Mouse (Mus musculus): ENCODE measurements around the gene Impg2. TPM values are rescaled to one million over a fixed set of nuclear protein-coding genes. Genes with fewer than 3 reads are reported as not detected.

The Impg2 gene
- polyA plus RNA-seq, 1 experiment, result 0.74 TPM

DNA sequence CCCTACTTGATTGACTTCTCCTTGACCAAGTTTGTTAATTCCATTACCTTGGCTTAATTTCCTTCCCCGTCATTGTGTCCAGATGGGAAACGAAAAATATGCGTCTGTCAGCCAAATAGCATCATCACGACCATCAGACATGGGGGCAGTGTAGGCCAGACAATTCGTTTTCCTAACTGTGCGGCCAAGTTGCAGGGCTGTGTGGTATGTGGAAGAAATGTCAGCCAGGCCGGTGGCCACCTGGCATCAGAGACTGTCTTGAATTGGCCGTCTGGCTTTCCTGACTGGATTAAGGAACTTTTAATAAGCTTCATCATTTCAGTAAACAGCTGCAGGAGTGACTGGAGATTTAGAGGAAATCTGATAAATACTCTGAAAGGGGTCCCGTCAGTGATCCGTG lies 28.6 kb downstream of the Impg2 start:
- H3K4me3 ChIP-seq (ENCODE audit: insufficient read depth, low read length), result no peak overlapping the region
- TF ChIP-seq CTCF (IDR thresholded peaks at IDR 0.05; ENCODE audit: borderline replicate concordance, insufficient read depth, low read length) (no peak), POLR2A (IDR thresholded peaks at IDR 0.05; ENCODE audit: low read depth, low read length) (no peak)
- no peak overlapping the region for H3K27ac ChIP-seq (ENCODE audit: insufficient read depth, low read length)
- no peaks in the 10 kb centered on the region for H3K4me1 ChIP-seq (ENCODE audit: control insufficient read depth, insufficient read depth, low read length)

- Histone ChIP-seq H3K4me3 (ENCODE audit: insufficient read depth, low read length) (no peak overlapping the region), H3K4me1 (ENCODE audit: control insufficient read depth, insufficient read depth, low read length) (no peaks in the 10 kb centered on the region), H3K27ac (ENCODE audit: insufficient read depth, low read length) (peak overlapping the region; percentile 92)
- TF ChIP-seq CTCF (IDR thresholded peaks at IDR 0.05; ENCODE audit: borderline replicate concordance, insufficient read depth, low read length) (no peak), POLR2A (IDR thresholded peaks at IDR 0.05; ENCODE audit: low read depth, low read length) (no peak)
These were observed 41.9 kb downstream of the Impg2 start for GRCm38 (mm10) chr16:56246031-56246430.

DNA sequence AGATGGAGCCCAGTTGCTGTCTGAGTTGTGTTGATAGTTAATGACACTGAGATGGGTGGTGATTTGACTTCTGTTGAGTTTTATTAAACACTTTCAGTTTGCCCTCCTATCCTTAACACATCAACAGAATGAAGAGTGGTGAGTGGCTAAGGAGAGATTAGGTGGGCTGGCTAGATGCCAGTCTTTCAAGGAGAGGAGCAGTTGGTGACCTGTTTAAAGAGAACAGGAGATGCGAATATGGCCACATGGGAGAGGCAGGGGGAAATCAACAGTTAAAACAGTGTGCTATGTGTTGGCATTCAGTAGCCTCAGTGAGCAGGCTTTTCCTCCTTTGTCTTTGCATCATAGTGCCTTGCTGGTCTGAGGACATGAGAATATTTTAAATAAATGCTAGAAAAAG lies 69.8 kb downstream of the Impg2 start:
- no peak overlapping the region for H3K4me3 ChIP-seq (ENCODE audit: insufficient read depth, low read length)
- no peak for TF ChIP-seq CTCF (IDR thresholded peaks at IDR 0.05; ENCODE audit: borderline replicate concordance, insufficient read depth, low read length)
- TF ChIP-seq POLR2A (IDR thresholded peaks at IDR 0.05; ENCODE audit: low read depth, low read length), result no peak
- H3K27ac ChIP-seq (ENCODE audit: insufficient read depth, low read length), result no peak overlapping the region
- H3K4me1 ChIP-seq (ENCODE audit: control insufficient read depth, insufficient read depth, low read length), result no peaks in the 10 kb centered on the region

DNA sequence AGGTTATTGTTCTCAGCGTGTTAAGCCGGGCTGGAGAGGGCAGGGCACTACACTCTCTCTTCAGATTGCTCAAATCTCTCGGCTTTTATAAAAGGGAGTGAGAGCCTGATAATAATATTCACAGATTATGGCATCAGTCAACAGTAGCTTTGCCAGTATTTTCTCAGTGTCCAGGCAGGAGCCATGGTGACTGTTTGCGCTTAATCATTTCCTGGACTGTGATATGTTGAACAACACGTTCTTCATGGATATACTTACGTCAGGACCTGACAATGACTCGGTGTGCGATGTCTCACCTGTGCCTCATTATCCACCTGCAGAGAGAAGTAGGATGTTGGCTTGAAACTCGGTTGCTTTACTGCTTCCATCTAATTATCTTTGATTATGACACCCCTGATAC lies 74.9 kb downstream of the Impg2 start:
- Histone ChIP-seq H3K27ac (ENCODE audit: insufficient read depth, low read length) (no peak overlapping the region), H3K4me3 (ENCODE audit: insufficient read depth, low read length) (no peak overlapping the region), H3K4me1 (ENCODE audit: control insufficient read depth, insufficient read depth, low read length) (no peaks in the 10 kb centered on the region)
- TF ChIP-seq CTCF (IDR thresholded peaks at IDR 0.05; ENCODE audit: borderline replicate concordance, insufficient read depth, low read length), result no peak
- TF ChIP-seq POLR2A (IDR thresholded peaks at IDR 0.05; ENCODE audit: low read depth, low read length), result no peak

- no peak overlapping the region for H3K27ac ChIP-seq (ENCODE audit: insufficient read depth, low read length)
- H3K4me1 ChIP-seq (ENCODE audit: control insufficient read depth, insufficient read depth, low read length), result no peaks in the 10 kb centered on the region
- TF ChIP-seq CTCF (IDR thresholded peaks at IDR 0.05; ENCODE audit: borderline replicate concordance, insufficient read depth, low read length) (no peak), POLR2A (IDR thresholded peaks at IDR 0.05; ENCODE audit: low read depth, low read length) (no peak)
- H3K4me3 ChIP-seq (ENCODE audit: insufficient read depth, low read length), result no peak overlapping the region
These were observed 75.6 kb downstream of the Impg2 start for GRCm38 (mm10) chr16:56279752-56280151.

- H3K4me1 ChIP-seq (ENCODE audit: control insufficient read depth, insufficient read depth, low read length), result no peaks in the 10 kb centered on the region
- no peak for TF ChIP-seq CTCF (IDR thresholded peaks at IDR 0.05; ENCODE audit: borderline replicate concordance, insufficient read depth, low read length)
- no peak for TF ChIP-seq POLR2A (IDR thresholded peaks at IDR 0.05; ENCODE audit: low read depth, low read length)
- no peak overlapping the region for H3K27ac ChIP-seq (ENCODE audit: insufficient read depth, low read length)
- H3K4me3 ChIP-seq (ENCODE audit: insufficient read depth, low read length), result no peak overlapping the region
These were observed 77.2 kb downstream of the Impg2 start for GRCm38 (mm10) chr16:56281336-56281735.

DNA sequence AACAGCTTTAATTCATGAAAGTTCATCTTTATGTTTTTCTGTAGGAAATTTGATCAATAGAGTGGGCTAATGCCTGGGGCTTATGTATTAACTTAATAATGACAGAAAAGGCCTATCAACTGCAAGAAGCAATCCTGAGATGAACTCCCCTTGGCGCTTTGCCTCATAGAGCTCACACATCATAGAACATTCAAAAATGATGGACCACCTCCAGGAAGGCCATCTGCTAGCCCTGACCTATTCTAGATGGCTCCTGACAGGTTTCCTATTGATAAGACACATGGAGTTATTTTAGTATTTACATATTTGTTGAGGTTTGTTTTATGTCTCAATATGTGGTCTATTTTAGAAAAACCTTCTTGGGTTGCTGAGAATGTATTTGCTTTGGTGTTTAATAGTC lies 79.2 kb downstream of the Impg2 start:
- H3K27ac ChIP-seq (ENCODE audit: insufficient read depth, low read length), result no peak overlapping the region
- no peak for TF ChIP-seq POLR2A (IDR thresholded peaks at IDR 0.05; ENCODE audit: low read depth, low read length)
- no peak overlapping the region for H3K4me3 ChIP-seq (ENCODE audit: insufficient read depth, low read length)
- H3K4me1 ChIP-seq (ENCODE audit: control insufficient read depth, insufficient read depth, low read length), result no peaks in the 10 kb centered on the region

DNA sequence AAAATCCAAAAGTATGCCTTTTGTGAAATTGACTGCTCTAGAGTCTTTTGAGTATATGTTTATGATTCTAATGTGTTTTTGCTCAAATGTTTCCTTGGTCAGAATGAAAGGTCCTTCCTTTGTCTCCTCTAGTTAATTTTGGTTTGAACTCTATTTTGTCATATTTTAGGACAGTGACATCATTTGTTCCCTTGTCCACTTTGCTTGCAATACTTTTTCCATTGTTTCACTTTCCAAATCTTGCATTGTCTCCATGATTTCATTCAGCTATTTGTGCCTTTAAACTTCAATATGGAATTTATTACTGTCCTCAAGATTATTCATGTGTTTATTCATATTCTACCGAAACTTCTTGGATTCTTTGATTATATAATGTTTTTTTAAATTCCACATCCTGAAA lies 79.8 kb downstream of the Impg2 start:
- Histone ChIP-seq H3K4me1 (ENCODE audit: control insufficient read depth, insufficient read depth, low read length) (no peaks in the 10 kb centered on the region), H3K4me3 (ENCODE audit: insufficient read depth, low read length) (no peak overlapping the region), H3K27ac (ENCODE audit: insufficient read depth, low read length) (no peak overlapping the region)
- no peak for TF ChIP-seq CTCF (IDR thresholded peaks at IDR 0.05; ENCODE audit: borderline replicate concordance, insufficient read depth, low read length)
- TF ChIP-seq POLR2A (IDR thresholded peaks at IDR 0.05; ENCODE audit: low read depth, low read length), result no peak

GRCm38 (mm10) chr16:56286076-56286475 lies 82.0 kb downstream of the Impg2 start:
- H3K4me3 ChIP-seq (ENCODE audit: insufficient read depth, low read length), result no peak overlapping the region
- TF ChIP-seq POLR2A (IDR thresholded peaks at IDR 0.05; ENCODE audit: low read depth, low read length), result no peak
- TF ChIP-seq CTCF (IDR thresholded peaks at IDR 0.05; ENCODE audit: borderline replicate concordance, insufficient read depth, low read length), result no peak

DNA sequence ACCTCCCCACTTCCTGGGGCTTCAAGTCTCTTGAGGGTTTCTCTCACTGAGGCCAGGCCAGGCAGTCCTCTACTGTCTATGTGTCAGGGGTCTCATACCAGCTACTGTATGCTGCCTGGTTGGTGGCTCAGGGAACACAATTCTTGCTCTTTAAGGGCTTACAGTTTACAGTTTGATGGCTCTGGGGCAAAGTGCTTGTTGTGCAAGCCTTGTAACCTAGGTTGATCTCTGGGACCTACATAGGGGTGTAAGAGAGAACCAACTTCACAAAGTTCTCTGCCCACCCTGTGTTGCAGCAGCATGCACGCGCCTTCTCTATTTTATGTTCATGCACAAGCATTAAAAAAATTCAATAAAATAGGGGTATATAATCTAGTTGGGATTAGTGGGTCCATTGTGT lies 82.9 kb downstream of the Impg2 start:
- Histone ChIP-seq H3K4me1 (ENCODE audit: control insufficient read depth, insufficient read depth, low read length) (no peaks in the 10 kb centered on the region), H3K27ac (ENCODE audit: insufficient read depth, low read length) (no peak overlapping the region), H3K4me3 (ENCODE audit: insufficient read depth, low read length) (no peak overlapping the region)
- TF ChIP-seq POLR2A (IDR thresholded peaks at IDR 0.05; ENCODE audit: low read depth, low read length) (no peak), CTCF (IDR thresholded peaks at IDR 0.05; ENCODE audit: borderline replicate concordance, insufficient read depth, low read length) (no peak)

More at GRCm38 (mm10) chr16:56286076-56286475, 82.0 kb downstream of the Impg2 start:
- H3K27ac ChIP-seq (ENCODE audit: insufficient read depth, low read length), result no peak overlapping the region
- H3K4me1 ChIP-seq (ENCODE audit: control insufficient read depth, insufficient read depth, low read length), result no peaks in the 10 kb centered on the region

DNA sequence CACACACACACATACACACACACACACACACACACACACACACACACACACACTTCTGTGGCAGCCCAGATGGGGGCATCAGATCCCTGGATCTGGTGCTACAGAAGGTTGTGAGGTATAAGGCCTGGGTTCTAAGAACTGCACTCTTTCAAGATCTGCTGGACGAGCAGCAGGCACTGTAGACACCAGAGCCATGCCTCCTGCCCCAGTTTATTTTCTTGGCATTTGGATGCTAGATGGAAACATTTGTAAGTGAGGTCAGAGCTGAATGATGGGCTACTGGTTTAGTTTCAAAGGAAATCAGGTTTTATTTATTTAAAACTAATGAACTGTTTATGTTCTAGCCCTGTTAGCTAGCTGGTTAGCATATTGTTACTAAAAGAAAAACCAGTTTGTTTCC lies 90.8 kb downstream of the Impg2 start:
- H3K4me1 ChIP-seq (ENCODE audit: control insufficient read depth, insufficient read depth, low read length), result no peaks in the 10 kb centered on the region
- H3K4me3 ChIP-seq (ENCODE audit: insufficient read depth, low read length), result no peak overlapping the region
- TF ChIP-seq POLR2A (IDR thresholded peaks at IDR 0.05; ENCODE audit: low read depth, low read length), result no peak
- no peak for TF ChIP-seq CTCF (IDR thresholded peaks at IDR 0.05; ENCODE audit: borderline replicate concordance, insufficient read depth, low read length)
- no peak overlapping the region for H3K27ac ChIP-seq (ENCODE audit: insufficient read depth, low read length)
